Mouse (Mus musculus) forelimb bud, embryonic 11.5 days (tissue): ENCODE measurements around the gene Psma7.
A peak's percentile ranks its signal among the peaks of the same experiment; 100 is the strongest.

Source experiments
- DNase-seq: peaks from one replicate; pipeline ENCODE4 v3.0.0-alpha.2; 2012; ENCODE audit warnings: low read depth, low spot score

Gene Psma7

GRCm38 (mm10) chr2:180045283-180045682 is 3.0 kb upstream of the Psma7 start:
- peak; percentile 44 for DNase-seq

GRCm38 (mm10) chr2:180042858-180043515 is 754 bp upstream of the Psma7 start:
- DNase-seq = peak; percentile 68

DNA sequence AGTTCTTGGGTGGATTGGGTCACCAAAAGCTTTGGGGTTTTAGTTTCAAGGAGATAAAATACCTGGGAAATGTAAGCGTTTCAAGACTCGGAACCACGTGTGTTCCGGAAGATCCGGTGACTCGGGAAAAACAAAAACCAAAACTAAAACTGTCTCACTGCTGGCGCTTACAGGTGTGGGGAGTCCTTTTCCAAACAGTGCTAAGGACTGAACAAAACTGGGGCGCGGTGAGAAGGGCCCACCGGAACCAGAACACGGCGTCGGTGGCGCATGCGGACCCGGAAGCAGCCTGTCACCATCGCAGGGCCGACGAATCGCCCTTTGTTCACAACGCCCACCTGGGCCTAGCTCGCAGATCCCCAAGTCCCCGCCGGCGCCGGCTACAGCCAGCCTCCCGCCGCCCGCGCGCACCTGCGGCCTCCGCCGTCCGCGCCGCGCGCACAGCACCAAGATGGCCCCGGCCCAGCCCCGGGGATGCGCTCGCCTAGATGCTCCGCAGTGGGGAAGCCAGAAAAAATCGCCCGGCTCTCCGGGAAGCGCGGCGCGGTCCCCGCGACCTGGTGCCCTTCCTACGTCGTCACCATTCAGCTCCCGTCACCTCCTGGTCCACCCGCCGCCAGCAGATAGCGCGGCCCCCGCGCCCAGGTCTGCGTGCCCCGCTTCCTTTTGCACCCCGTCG is 517 bp downstream of the Psma7 start:
- no peak for DNase-seq

GRCm38 (mm10) chr2:180040406-180040805 is 1.8 kb downstream of the Psma7 start:
- no peak for DNase-seq

DNA sequence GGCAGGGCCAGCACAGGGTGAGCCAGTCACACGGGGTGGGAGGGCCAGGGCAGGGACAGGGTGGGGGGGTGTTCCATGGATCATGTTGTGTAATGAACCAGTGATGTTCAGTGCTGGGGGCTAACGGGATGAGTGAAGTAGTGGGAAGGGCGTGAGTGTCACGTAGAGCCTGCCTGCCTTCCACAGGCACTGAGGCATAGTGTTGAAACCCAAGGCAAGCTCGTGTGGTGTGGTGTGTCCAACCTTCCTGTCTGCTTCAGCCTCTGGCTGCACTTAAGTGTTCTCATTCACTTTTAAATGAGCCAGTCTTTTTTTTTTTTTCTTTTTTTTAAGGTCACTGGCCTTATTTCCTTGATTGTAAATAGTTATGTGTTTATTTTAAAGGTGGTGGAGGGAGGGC is 7.5 kb downstream of the Psma7 start:
- DNase-seq = no peak

DNA sequence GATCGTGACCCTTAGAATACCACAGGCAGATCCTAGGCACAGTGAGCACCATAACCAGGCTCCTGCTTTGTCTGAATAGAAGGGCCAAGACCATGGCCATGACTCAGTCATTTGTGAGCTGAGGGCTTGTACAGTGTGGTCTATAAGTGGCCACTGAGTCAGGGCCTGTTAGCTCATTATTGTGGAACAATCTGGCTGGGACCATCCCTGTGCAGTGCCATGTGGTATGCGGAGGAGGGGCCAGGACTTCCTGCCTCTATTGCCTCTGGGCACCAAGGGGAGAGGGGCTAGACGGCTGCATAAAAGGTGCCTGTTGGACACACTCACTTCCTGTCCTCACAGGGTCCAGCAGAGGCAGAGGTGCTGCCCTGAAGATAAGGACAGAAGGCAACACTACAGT is 8.3 kb downstream of the Psma7 start:
- no peak for DNase-seq

DNA sequence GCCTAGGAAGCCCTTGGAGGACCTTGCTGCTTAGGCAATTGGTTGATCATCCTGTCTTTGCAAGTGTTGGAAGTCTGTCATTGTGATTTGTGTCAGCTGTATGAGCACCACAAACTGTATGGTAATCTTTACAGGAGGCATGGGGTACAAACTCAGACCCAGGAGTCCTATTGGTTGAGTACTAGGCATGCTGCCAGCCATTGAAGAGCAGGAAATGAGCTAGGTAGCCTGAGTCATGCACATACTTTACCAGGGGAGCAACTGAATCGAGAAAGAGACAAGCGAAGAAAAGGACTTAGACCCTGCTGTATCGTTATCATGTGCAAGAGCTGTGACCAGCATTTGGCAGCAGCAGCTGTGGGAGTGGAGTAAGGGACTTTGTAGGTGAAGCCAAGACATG is 9.3 kb downstream of the Psma7 start:
- DNase-seq = no peak

DNA sequence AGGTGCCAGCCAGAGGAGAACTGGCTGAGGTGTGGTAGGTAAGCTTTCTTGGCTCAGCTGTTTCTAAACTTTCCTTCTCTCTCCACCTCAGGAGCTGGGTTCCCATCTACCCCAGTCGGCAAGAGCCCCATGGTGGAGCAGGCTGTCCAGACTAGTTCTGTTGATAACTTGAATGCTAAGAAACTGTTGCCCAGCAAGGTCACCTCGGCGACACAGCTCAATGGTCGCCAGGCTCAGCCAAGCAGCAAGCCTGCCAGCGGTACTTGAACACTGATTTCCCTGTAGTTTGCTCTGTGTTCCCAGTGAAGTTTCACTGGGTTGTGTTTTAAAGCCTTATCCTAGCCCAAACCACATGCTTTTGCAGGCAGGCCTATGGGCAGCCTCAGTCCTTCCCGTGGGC is 11.0 kb downstream of the Psma7 start:
- no peak for DNase-seq

DNA sequence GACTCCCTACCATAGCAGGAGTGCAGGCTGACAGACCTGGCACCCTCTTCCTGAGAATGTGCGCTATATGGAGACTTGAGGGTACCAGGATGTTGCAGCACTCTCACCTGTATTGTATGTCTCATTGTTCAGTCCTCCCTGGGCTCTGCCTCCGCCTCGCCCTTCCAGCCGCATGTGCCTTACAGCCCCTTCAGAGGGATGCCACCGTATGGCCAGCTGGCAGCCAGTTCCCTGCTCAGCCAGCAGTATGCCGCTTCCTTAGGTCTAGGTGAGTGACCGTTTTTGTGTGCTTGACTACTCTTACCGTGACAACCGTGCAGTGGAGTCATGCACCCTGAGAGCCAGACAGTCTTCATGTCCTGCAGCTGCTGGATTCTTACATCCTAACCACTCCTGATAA is 14.5 kb downstream of the Psma7 start:
- no peak for DNase-seq

- no peak for DNase-seq
These were observed 16.4 kb downstream of the Psma7 start for GRCm38 (mm10) chr2:180025861-180026200.

- DNase-seq = no peak
These were observed 16.9 kb downstream of the Psma7 start for GRCm38 (mm10) chr2:180025135-180025860.

DNA sequence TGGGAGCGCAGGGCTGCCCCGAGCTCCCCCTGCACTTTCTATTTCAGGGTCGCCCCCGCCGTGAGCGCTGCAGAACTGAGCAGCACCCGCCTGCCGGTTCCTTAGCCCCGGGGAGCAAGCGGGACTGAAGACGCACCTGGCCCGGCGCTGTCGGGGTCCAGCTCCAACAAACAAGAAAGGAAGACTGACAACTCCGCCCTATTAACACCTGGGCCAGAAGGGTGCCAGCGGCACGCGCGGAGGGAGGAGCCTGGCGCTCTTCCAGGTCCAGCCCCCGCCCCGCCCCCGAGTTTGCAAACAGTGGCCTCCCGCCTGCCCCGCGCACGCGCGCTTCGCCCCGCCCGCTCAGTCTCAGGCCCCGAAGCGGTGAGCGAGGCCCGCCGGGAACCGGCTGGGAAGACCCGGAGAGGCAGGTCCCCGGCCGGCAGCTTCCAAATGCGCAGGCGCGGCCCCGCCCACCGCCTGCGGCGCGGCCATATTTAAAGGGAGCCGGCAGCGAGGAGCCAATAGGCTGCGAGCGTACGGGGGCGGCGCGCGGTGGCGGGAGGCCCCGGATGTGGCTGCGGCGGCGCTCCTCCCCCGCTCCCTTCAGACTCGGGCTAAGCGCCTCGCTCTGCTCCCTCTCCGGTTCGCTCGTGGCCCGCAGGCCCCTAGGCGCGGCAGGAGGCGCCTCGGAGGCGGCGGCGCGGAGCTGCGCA is 17.7 kb downstream of the Psma7 start, which contains the start of gene Lsm14b:
Gene Lsm14b, plus strand, starts transcription at position 587 of the 698 bp plus-strand sequence.
- peak; percentile 96 for DNase-seq

- DNase-seq = no peak
These were observed 19.5 kb downstream of the Psma7 start for GRCm38 (mm10) chr2:180022751-180023150.

GRCm38 (mm10) chr2:180020919-180021318 is 21.3 kb downstream of the Psma7 start:
- no peak for DNase-seq

- no peak for DNase-seq
These were observed 22.1 kb downstream of the Psma7 start for GRCm38 (mm10) chr2:180020091-180020661.

DNA sequence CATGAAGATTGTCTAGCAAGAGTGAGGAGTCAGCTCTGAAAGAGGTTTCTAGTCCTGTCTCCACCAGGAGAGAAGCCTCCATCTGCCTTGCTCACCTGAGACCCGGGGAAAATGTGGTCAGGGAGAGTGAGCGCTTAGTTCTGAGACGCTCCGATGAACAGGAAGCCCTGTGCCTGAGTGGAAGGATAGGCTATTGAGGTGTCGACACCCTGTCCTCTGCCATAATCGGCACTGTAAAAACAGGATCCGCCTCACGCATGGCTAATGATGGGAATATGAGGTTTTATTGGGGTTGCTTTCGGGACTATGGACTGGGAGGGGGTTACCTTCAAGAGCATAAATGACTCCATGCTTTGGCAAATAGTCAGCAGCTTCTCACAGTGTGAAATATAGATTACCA is 23.7 kb downstream of the Psma7 start:
- no peak for DNase-seq

DNA sequence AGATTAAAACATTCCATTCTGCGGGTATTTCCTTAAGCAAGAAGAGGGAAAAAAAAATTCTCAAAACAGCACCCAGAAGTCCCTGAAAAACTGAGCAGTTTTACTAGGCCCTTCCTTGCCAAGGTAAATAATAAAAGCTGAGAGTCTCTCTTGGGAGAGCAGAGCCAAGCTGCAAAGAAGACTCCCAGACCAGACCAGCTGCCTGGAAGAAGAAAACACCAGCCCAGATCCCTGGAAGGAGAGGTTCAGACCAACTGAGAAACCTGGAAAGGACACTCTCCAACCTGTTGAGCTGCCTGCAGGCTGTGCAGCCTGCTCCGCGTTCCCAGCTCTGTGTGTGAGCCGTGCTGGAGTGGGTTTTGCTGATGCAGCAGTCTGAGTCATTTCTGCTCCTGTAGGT is 24.6 kb downstream of the Psma7 start:
- no peak for DNase-seq

- no peak for DNase-seq
These were observed 28.5 kb downstream of the Psma7 start for GRCm38 (mm10) chr2:180013686-180014085.

GRCm38 (mm10) chr2:180011370-180011769 is 30.9 kb downstream of the Psma7 start:
- no peak for DNase-seq

- no peak for DNase-seq
These were observed 31.5 kb downstream of the Psma7 start for GRCm38 (mm10) chr2:180010686-180011085.

DNA sequence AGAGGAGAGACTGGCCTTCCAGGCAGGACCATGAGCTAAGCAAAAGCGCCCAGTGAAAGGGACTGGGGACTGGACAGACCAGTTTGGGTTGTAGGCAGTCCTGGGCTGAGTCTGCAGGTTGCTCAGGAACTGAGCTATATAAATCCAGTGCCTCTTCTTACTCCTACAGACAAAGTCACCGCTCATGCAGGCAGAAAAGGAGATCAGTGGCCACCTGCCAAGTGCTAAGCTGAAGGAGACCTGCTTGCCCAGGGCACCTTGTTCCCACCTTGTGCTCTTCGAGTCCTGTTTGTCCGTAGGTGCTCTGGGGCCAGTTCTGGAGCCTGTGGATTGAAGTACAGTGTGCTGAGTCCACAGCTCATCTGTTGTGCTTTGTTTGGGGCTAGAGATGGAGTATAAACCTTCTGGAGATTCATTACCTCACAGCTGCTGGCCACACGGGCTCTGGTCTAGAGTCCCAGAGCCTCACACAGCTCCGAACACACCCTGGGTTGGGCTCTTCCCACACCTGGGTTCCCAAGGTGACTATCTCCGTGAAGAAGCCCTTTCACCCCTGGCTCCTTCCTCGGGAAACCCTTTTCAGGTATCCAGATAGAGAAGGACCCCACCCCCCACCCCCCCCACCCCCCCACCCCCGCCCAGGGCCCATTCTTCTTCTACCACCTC is 35.7 kb downstream of the Psma7 start:
- DNase-seq = no peak
